Mouse (Mus musculus): ENCODE data around the gene Nckap1.
"Not testable (repeated sequence)": the region's sequence is repeated elsewhere in the genome, so short reads cannot be mapped to it uniquely, and the experiment has no call there.

Nckap1 gene

GRCm38 (mm10) chr2:80560773-80561172, 20.4 kb downstream of the Nckap1 start:
- in situ Hi-C loops (cut with MboI, MseI) = no loop called here

DNA sequence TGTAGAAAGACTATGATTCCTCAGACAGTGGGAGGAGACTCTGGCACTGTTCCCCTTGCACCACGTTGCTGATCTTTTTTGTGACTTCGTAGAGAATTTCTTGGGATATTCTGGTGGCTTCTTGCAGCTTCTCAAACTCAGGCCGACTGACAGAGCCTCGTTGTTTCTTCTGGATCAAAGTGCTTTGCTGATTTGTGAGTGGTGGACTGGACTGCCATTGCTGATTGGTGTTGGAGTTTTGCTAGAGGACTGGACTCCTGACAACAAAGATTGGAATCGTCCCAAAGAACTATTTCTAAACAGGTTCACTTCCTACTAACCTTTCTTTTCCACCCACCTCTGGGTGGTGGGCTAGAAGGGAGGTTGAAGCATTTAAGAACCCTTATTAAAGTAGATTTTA, 21.5 kb downstream of the Nckap1 start:
- in situ Hi-C loops (cut with MboI, MseI) = no loop called here

GRCm38 (mm10) chr2:80554442-80554841, 26.7 kb downstream of the Nckap1 start:
- in situ Hi-C loops (cut with MboI, MseI) = no loop called here

GRCm38 (mm10) chr2:80549704-80550103, 31.5 kb downstream of the Nckap1 start:
- in situ Hi-C loops (cut with MboI, MseI) = no loop called here

DNA sequence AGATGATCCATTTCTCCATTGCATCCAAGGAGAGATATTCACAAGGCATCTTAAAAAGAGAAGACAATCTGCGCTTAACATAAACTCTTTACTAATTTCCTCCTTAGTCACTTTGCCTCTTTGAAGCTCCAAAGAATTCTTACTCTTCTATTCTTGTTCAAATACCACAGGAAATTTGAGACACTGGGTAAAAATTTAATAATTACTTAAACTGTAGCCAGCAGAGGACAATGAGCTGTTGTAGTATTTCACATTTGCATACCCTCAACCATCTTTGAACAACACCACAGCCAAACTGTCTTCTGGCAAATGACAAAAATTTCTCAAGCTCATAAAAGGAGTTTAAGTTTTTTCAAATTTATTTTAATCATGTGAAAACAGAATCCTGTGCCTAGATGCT, 33.3 kb downstream of the Nckap1 start:
- in situ Hi-C loops (cut with MboI, MseI) = no loop called here

DNA sequence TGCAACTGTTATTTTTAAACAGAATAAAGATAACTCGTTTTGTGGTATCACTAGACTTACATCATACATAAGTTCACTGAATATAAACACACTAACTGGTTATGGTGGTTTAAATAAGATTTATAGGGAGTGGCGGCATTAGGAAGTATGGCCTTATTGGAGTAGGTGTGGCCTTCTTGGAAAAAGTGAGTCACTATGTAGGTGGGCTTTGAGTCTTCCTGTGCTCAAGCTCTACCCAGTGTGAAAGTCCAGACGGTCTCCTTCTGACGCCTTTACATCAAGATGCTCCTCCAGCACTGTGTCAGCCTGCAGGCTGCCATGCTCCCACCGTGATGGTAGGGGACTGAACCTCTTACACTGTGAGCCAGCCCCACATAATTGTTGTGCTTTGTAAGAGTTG, 38.4 kb downstream of the Nckap1 start:
- in situ Hi-C loops (cut with MboI, MseI) = no loop called here

GRCm38 (mm10) chr2:80537156-80537555, 44.0 kb downstream of the Nckap1 start:
- in situ Hi-C loops (cut with MboI, MseI) = no loop called here

- in situ Hi-C loops (cut with MboI, MseI) = no loop called here
These were observed 44.6 kb downstream of the Nckap1 start for GRCm38 (mm10) chr2:80536608-80537007.

DNA sequence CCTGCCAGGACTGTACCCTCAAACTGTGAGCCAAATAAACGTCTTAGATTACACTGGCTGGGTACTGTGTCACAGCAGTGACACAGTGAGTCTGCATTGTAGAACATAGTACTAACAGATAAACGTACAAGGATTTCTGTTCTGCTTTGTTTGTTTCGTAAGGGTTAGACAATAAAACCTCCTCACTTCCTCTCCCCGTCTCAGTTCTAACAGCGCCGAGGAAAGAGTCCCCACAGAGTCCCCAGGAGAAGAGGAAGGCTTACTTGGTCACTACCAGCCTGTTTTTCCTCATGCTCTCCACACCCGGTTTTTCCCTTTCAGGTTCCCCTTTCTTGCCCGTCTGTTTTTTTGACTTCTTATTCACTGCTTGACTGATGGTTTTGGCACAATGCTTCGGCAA, 56.9 kb downstream of the Nckap1 start:
- in situ Hi-C loops (cut with MboI, MseI) = no loop called here

- in situ Hi-C loops (cut with MboI, MseI) = no loop called here
These were observed 75.0 kb downstream of the Nckap1 start for GRCm38 (mm10) chr2:80506051-80506802.

DNA sequence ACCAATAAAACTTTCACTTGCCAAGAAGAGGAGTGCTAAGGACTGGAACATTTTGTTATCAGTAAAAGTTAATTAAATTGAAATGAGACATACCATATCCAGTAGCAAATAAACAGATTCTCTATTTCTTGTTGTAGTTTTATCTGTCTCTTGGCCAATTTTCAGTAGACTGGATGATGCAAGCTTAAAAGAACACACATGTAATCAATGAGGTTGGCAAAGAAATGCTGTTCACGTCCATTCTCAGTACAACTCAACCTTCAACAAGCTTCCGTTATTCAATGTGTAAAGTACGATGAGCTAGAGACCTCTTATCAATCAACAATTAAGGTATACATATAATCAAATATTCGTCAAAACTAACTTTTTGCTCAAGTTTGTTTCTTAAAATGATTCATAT, 79.0 kb downstream of the Nckap1 start:
- in situ Hi-C loops (cut with MboI, MseI) = no loop called here

DNA sequence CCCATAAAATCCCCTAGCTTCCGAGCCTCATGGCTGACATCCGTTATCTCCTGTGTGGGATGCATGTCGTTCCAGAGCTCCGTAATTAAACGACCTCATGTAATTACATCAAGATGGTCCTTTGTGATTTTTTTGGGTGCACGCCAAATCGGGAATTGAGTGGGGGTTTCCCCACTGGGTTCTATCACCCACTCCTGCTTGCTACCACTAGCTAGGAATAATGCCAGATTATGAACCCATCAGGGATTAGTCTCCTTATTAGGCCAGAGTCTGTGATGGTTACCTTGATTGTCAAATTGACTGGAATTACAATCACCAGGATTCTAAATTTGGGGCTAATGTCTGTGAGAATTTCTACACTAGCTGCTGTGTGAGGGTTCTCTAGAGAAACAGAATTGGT, 85.9 kb downstream of the Nckap1 start:
- in situ Hi-C loops (cut with MboI, MseI) = not testable (repeated sequence)

DNA sequence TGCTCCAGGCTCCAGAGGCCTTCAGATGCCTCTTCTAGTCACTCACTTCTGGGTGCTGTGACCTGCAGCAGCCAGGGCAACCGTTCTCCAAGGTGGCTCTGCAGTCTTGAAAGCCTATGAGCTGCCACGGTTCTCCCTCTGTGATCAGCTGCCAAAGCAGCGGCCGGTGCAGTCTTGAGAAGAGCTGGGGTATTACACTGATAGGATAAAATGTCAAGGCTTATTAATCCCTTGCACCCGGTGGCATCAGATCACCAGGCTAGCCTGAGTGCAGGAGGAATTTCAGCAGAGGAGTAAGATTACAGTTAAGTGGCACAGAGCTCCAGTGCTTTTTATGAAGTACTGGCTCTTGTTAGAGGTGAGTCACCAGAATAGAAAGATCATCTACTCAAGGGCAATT, 94.3 kb downstream of the Nckap1 start:
- in situ Hi-C loops (cut with MboI, MseI) = no loop called here

GRCm38 (mm10) chr2:80484951-80485350, 96.2 kb downstream of the Nckap1 start:
- in situ Hi-C loops (cut with MboI, MseI) = no loop called here

- in situ Hi-C loops (cut with MboI, MseI) = no loop called here
These were observed 105.3 kb downstream of the Nckap1 start for GRCm38 (mm10) chr2:80475831-80476230.

DNA sequence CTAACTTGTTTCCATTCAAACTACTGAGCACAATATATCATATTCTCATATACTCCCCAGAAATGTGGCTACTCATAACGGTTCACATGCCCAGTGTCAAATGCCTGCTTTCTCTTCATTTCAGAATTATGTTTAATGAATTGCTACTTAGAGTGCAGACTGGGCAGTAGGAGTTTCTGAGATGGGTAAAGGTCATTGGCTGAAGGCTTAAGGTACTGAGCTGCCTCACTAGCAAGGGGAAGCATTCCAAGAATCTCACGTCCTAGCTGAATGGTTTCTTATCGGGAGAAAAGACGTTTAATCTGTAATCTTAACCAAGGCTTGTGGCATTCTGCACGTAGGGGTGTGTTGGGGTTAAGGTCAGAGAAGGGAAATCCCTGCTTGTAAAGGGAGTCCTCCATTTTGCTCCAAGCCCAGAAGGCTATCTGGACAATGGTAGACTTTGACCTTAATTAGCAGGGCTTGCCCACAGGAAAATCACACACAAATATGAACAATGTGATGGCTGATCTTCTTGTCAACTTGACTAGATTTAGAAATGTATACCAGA, 106.9 kb downstream of the Nckap1 start:
- in situ Hi-C loops (cut with MboI, MseI) = loop anchor here (25.0 kb wide), 1 partner anchor 1612 kb away; the partner anchor contains the start of gene Ube2e3

DNA sequence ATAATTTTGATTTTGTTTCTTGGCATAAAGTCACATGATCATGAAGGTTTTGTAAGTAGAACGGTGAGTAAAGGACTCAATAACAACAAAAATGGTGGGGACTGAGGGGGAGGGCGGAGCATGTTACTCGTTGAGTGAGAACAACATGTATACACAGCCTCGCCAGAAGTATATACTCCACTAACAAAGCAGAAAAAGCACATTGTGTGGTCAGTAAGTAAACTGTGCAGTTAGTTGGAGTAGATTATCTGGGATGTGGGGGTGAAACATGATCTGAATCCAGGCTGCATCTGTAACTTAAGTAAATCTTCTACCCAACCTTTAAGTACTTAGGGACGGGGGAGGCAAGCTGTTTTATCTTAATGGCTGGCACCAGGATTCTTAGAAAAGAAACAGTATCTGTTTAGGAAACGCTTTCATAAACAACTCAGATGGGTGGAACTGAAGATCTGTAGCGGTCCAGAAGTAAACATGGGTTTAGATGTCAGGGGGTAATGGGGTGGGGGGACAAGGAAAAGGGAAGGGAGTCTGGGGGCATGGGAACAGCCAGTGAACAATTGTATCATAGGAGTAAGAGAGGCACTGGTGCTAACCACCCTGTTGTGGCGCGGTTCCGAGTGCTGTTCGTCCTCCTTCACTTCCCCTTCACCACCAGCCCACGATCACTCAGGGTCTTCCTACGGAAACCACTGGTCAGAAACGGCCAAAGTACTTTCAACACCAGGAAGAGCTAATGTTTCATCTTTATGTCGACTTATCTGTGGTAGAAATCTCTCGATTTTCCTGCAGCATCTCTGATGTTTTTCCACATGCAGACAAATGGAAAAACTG, 115.0 kb downstream of the Nckap1 start:
- in situ Hi-C loops (cut with MboI, MseI) = loop anchor here (10.0 to 25.0 kb wide), 2 partner anchors 91 to 1604 kb away; partner anchors contain the start of gene Ube2e3

GRCm38 (mm10) chr2:80461827-80462226, 119.4 kb downstream of the Nckap1 start:
- in situ Hi-C loops (cut with MboI, MseI) = loop anchor here (5.0 to 25.0 kb wide), 3 partner anchors 87 to 1600 kb away; partner anchors contain the start of gene Ube2e3

Data from T-helper 2 cell (primary cell).